Mouse (Mus musculus) right cerebral cortex, postnatal 14 days (tissue): ENCODE measurements at regions not wholly inside any gene's neighbourhood (a gene's known extent, or its start where the extent isn't known, plus 50 kb on each side); places are given as distances from the start of the nearest gene placed in this dataset.

ENCODE experiments used
- DNase-seq: peaks from one replicate; pipeline ENCODE4 v3.0.0; 2022

DNA sequence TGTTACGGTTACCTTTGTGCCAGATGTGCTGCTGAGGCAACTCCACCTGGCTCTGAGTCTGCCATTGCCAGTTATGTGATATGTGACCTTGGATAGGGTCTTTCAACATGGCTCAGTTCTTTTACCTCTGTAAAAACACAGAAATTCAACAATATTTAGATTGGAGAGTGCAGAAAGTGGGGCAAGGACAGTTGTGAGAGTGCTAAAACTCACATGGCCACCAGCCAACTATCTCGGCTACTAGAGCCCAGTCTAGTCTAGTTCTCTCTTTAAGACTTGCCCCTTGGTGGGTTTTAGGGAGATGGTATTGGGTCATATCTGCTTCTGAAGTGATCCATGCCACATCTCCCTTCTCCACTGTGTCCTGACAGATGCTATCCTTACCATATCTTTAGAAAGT, 233.0 kb downstream of the Phf14 start:
- no peak for DNase-seq

DNA sequence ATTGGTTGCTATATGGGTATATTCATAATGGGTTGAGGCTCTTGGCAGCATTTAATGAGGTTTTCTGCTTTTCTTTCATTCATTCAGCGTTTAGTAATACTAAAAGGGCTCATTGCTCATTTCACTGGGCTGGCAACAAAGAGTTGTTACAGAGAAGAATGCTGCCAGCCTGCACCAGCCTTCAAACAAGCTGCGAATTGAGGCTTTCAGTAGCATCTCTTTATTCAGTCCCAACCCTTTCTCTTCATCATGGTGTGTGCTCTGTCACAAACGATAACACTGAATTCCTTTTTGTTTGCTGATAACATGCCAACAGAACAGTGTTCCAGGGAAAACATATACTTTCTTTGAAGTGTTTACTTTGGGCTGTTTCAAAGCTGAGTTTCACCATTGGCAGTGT, 237.6 kb downstream of the Phf14 start:
- DNase-seq: no peak

DNA sequence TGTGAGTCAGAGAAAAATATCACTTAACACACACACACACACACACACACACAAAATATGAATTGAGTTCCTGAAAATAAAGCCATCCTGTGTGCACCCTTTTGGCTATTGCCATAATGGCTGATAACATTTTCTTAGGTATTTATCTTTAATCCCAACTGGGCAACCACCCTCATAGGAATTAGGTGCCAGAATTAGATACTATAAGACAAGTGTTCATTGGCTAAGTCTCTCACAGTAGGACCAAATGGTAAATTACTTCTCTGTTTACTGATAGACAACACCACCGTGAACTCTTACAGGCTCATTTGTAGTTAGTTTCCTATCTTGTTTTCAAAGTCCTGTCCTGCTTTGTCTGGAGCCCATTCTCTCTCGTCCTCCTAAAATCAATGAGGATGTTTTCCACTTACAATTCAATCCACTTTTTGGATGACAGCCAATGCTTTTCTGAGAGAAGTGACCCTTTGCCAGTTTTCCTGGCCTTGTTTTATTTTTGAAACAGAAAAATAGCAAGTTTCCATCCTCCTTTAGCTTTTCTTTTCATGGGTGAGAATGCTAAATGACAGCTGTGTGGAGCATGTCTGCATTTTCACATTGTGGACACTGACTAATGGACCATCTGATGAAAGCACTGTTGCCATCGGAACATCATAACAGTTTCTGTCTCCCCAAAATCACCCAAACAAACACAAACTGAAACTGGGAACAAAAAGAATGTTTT, 243.2 kb downstream of the Phf14 start:
- DNase-seq: no peak

DNA sequence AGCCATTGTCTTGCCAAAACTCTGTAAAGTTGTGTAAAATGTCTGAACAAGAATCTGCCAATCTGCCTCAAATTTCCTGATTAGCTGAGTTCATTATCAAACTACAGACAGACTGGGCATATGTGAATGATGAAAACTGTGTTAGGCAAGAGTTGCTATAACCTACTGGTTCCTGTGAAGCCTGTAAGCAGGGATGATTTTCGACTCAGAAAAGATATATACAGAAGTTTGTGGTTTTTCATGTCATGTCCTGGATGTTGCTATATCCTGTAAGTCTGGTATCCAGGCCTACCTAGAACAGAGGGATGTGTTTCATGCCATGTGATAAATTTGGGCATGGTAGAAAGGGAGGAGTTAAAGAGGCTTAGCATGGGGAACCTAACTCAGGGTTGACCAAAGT, 256.4 kb downstream of the Phf14 start:
- DNase-seq: no peak

DNA sequence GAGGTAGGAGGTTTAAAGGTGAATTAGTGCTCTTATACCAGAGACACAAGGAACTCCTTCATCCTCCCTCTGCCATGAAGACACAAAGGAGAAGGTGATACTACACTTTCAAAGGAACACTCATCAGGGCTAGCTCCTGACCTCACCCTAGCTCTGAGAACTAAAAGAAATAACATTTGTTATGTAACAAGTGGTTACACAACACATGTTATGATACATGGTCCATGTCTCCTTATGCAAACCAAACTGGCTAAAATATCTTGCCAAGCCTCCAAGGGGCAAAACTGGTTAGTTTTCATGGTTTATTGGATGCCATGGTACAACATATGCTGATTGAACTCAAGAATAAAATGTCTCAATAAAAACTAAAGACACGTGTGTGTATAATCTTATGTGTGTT, 260.9 kb downstream of the Phf14 start:
- no peak for DNase-seq

DNA sequence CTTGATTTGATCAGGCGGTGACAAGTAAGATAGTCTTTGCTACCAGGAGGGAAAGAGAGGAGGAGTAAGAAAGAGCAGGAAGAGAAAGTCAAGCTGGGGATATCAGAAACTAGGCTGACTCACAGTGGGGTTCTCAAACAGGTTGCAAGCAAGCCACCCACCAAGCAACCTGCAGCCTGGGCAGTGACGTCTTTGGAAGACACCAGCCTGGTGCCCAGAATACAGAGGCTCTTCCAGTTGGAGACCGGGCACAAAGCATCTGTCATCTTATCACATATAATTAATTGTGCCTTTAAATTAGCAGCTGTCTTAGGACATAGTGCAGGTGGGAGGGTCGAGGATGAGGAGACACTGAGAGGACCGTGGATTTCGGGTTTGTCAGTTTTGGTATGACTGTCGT, 261.8 kb downstream of the Phf14 start:
- no peak for DNase-seq

DNA sequence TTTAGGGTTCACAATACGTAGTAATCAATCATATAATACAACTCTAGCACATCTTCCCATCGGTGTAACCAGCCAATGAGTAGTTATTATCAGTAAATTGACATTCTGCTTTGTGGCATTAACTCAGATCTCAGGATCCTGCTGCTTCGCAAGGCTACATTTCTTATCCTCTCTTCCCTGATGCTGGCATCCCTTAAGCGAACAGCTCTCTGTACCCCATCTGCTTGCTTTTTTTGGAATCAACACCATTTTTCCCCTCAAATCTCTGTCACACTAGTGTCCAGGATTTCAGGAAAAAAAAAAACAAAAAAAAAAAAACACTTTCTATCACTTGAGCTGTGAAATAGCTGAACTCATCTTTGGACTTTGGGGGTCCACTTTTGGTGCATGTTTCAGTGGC, 263.1 kb downstream of the Phf14 start:
- no peak for DNase-seq

DNA sequence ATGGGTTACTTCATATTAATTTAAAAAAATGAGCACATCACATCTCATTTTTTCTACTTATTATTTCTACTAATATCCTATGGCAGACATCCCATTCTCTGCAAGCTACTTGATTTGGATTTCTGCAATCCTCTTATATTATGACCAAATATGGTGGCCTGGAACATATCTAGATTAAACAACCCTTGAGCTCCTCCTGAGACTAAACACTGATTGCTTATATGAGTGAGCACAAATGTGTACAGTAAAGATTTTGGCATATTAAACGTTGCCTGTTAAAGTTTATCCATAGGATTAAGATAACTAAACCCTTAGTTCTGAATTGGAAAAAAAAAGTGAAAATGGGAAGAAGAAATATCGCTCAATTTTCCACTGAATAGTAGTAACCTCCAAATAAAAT, 263.6 kb downstream of the Phf14 start:
- no peak for DNase-seq

DNA sequence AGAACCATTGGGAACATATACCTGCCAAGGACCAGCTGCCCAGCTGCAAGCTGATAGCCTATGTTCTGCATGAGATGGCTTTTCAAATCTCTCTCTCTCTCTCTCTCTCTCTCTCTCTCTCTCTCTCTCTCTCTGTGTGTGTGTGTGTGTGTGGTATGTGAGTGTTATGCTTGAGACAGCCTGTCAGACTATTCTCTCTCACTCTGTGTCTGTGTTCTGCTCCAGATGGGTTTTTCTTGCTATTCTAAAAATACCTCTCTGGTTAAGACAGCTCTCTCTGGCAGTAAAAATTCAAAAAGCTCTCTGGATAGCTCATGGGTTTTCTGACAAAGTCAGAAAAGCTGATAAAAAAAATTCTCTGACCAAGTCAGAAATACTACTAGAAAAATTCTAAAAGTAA, 270.4 kb downstream of the Phf14 start:
- DNase-seq: no peak

DNA sequence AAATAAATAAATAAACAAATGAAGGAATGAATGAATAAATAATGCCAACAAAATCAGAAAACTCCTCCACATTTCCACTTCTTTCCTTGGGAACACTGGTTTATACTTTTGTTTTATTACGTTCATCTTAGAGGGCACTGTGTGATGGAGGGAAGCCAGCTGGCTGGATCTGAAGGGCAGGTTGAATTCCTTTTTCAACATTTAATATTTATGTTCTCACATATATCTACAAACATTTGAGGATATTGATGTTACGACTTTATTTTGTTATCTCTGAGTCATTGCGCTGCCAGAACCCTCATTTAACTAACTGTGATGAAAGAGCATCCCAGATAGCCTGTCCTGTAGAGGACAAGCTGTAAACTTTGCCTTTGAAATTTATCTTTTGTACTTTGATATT, 273.3 kb downstream of the Phf14 start:
- DNase-seq: no peak

DNA sequence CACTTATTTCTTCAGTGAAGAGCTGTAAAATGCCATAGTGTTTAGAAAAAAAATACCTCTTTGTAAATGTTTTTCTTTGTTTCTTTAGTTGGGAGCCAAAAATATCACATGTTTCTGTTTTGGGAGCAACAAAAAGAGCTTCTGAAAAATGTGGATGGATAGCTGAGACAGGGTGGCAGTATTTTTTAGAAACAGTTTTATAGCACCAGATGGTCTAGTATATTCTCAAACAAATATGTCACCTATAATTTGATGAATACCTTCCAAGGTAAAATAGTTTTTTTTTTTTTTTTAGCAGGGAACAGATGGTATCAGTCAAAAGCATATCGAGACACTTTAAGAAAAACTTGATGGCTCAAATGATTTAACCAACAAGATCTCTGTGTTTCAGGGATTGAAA, 302.6 kb downstream of the Phf14 start:
- DNase-seq: no peak

DNA sequence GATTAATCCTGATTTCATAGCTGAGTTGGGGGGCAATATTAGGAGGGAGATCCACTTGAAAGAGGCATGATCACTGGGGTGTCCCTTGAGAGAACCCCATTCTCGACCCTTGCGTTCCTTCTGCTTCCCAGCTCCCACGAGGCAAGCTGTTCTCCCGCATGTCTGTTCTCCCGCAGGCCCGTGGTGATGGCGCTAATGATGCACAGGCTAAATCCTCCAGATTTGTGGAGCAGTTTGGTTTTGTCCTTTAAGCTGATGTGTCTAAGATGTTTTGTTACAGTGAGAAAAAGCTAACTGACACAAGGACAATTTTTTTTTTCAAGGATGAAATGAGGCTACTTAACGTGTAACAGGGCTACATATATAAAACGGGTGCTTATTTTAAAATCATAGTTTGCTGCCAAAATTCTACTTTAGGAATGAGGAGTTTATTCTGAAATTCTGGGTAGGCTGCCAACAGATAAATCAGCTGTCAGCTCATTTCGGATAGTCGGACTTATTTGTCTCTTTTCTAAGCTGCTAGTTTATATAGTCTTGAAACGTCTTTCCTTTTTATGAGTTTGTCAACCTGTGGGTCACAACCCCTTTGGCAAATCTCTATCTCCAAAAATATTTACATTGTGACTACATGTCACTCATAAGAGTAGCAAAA, 307.0 kb downstream of the Phf14 start:
- DNase-seq: no peak

DNA sequence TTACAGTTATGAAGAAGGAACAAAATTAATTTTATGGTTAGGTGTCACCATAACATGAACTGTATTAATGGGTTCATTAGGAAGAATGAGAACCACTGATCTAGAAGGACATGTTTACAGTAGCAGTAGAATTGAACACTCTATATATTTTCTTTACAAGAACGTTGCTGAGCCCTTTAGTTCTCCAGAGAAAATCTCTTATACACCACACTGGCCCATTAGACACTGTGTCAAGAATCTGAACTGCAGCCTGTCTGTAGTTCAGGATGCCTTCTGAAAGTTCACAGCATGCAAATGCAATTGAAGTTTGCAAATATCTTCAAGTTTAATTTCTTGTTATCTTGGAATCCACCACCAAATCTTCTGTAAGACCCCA, 307.6 kb downstream of the Phf14 start:
- no peak for DNase-seq

DNA sequence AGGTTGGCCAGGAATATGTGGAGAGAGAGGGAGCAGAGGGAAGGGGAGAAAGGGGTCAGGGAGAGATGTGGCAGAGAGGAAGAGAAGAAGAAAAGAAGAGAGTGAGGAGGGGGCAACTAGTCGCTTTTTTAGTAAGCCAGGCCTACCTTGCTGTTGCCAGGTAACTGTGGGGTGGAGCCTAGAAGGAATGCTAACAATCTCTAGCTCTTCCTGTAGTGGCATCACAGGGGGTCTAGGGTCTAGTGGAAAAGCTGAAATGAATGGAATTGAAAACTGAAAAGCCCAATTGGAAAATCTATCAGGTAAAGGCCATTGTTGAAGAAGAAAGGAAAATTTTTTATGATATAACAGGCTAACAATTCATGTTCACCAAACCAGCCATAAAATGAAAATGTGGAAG, 336.5 kb downstream of the Phf14 start:
- DNase-seq: no peak

DNA sequence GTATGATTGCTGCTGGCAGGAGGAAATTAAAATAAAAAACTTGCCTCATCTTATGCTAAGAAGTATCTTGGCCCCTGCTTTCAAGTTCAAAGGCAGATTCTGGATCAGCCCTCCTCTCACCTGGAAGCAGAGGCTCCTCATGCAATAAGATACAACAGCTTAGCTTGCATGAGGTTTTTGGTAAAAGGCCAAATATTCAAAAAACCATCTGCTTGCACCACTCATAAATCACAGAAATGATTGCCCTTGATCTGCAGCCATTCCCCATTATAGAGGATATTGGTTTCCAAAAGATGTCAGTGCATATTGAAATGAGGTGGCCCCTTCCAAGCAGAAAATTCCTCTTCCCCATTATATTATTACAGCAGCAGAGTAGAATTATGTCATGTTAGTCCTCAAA, 340.4 kb downstream of the Phf14 start:
- DNase-seq: no peak

DNA sequence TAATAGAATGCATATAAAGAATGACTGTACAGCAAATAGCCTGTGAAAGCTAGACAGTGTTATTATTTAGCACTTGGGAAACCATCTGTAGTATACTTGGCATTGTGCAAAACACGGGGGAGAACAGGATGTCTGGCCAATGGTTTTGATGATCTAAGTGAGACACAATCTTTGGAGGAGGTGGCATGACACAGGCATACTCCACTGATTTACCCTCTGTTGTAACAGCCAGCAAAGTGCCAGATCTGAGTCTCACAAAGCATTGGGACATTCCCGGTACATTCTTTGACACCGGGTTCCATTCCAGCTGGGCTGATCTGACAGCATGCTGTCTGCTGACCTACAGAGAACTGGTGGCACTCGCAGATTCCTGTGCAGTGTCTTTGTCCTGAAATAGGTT, 341.0 kb downstream of the Phf14 start:
- no peak for DNase-seq

DNA sequence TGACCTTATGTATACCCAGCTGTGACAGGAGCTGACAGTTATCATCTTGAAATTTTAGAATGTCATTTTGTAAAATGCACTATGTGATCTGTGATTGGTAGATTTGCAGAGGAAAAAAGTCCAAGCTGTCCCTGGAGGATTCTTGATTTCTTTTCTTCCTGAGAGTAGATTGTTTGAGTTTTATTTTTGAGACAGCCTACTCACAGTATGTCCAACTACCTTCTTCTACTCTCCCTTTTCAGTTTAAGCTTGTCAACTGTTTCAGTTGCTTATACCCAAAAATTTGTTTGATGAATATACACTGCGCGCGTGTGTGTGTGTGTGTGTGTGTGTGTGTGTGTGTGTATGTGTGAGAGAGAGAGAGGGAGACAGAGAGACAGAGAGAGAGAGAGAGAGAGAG, 346.9 kb downstream of the Phf14 start:
- DNase-seq: no peak

DNA sequence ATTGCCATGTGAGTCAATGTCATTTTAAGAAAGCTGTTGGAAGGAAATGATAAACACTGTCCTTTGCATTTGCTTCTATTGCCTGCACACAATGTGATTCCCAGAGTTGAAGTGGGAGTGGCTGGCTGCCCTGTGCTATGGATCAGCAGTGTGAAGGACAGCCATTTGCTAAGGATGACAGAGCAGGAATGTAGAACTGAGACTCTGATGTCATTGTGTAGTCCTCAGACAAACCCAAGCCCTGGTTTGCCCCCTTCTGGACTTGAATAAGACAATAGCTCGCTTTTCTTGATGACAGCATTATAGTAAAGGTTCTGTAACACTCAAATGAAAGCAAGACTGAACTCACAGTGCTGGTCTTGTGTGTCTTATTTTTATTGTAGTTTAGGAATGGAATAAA, 347.8 kb downstream of the Phf14 start:
- DNase-seq: no peak

DNA sequence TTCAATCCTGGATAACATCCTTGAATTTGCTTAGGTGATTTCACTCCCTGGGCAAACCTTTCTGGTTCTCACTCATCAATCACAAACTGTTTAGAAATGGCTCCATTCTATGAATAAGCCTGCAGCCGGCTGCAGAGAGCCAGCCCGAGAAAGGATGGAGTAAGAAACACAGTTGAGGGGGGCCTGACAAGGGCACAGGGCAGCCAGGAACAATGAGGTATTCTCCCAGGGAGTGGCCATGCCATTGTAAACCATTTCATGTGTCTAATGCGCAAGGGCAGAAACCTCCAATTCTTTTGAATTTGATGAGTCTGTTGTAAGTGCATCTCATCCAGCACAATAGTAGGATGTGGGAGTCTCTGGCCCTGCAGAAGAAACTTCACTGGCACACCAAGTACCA, 350.7 kb downstream of the Phf14 start:
- no peak for DNase-seq

DNA sequence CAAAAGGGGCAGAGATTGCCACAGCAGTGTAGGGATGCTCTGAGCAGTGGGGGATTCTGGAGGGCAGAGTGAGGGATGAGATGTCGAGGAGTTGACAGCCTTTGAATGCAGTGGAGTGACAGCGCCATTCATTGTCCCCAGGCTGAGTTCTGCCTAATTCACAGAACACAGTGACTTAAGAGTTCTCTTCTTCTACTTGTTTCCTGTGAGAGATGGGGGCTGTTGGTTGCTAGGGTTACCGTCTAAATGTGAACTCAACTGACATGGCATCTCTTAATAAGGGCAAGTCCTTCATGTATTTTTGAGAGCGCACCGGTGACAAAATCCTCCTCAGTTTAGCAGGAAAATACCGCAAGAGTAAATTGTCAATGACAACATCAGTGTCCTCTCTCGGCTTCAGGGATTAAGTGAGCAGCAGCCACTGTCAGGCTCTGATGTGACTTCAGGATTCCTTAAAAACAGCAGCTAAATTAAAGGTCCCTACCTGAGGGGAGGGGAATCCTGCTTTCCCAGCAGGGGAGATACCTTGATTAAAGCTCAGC, 351.4 kb downstream of the Phf14 start:
- no peak for DNase-seq

DNA sequence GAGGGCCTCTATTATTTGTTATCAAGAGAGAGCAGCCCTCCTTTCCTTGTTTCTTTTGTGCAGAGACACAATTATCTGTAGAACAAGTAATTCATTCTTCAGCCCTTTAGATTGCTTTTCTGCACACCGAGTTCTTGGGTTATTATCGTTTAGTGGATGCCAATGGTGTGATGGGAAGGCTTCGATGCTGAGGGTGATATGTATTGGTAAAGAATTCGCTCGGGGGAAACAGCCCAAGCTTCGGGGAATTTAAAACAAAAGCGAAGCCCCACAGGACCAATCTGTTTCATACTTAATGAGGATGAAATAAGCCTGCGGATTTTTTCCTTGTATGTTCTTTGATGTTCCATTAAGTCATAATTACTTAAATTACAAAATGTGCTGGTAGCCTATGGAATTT, 352.0 kb downstream of the Phf14 start:
- DNase-seq: no peak

DNA sequence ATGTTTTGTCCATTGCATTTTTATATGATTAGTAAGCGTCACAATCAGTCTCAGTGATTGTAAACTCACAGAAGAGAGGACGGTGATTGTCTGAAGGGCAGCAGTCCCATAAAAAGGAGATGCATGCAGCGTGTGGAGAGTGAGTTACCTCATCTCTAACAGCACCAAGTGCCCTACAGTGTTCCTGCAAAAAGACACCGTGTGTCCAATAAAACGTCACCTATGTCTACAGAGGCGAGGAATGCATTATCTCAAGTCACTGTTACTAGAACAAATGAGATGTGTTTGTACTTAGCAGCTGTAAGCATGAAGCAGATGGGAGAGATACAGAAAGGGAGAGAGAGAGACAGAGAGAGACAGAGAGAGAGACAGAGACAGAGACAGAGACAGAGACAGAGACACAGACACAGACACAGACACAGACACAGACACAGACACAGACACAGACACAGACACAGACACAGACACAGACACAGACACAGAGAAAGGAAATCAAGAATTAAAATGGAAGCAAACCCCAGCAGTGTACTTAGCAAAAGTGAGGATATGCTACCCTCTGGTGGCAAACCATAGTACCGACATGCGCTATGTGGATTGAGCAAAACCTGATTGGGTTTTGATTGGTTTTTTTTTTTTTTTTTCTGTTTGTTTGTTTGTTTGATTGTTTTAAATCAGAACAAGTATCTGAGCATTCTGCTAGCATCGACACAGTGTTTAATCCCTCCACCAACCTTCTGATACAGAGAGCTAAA, 352.9 kb downstream of the Phf14 start:
- DNase-seq: peak; percentile 18
